Mouse (Mus musculus) testis, adult 2 months (tissue): Measurements from ENCODE around the gene Copz2.

ENCODE experiments used
- CTCF ChIP-seq: fragments of 200-500 bp; IDR thresholded peaks from 2 replicates; pipeline ENCODE4 v1.5.1; 2012; ENCODE audit warnings: low read depth, mild to moderate bottlenecking, inconsistent platforms, low read length, moderate library complexity; ENCODE audit not compliant: control insufficient read depth, insufficient read depth, insufficient replicate concordance
- POLR2A ChIP-seq: fragments of 200-500 bp; IDR thresholded peaks from 2 replicates; pipeline ENCODE4 v1.6.1; 2012; ENCODE audit warnings: low read depth, mild to moderate bottlenecking, inconsistent platforms, low read length, moderate library complexity; ENCODE audit not compliant: control insufficient read depth

DNA sequence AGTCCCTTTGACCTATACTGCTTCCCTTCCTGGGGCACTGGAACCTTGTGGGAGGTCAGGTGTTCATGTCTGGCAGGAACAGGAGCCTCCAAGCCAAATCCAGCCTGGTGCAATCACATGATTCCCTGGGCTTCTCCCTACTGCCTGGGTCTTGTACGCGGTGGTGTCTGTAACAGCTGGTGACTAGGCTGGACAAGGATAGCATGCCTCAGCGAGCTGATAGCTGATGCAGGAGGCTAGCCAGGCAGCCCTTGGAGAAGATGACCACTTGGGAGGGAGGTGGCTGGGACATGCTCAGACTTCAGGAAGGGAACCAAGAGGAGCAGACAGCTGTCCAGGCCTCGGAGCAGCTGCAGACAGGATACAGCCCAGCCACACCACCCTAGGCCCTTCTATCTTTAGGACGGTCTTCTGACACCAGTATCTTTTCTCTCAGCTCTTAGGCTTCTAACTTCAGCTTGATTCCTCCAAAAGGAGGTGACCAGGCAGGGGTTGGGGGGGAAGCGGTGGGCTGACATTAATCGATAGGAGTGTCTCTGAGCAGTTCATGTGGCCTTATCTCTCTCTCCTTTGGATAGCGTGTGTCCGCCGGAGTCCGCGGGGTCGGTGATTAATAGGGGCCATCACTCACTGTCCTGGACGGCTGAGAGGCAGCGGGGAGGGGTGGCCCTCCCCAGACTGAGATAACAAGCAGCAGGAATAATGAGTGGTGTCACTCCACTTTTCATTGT, 56.9 kb downstream of the Copz2 start:
- TF ChIP-seq CTCF (no peak), POLR2A (no peak)
